In the genomic region with DNA sequence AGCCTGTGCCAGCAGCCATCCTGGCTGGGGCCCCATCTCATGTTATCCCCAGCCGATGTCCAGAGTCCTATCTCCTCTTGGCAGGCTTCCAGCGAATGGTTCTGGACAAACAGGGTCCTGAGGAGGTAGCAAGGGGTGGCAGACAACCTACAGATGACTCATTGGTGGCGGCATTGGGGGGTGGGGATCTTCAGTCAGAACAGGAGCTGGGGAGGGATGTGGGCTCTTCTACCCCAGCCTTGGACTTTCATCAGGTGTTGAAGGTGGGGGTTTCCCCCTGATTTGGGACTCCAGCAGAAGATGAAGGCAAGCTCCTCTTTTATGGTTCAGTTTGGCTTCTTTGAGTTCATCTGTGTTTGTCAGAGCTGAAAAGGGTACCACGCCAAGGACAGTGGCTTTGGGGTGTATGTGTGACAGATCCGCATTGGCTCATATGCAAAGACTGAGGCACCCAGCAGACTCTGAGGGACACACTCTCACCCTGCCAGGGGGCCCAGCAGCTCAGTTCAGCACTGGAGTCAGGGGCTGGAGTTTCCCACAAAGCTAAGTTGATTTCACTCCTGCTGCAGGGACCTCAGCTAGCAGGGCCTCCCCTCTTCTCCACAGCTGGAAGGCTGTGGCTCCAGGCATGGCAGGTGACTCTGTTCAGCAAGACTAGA, we compare ENCODE assay signal across 17 mouse cellular contexts. TPM values are rescaled to one million over a fixed set of nuclear protein-coding genes. Genes with fewer than 3 reads are reported as not detected.
A peak's percentile ranks its signal among the peaks of the same experiment; 100 is the strongest.
DNase-seq lines count a peak whose midpoint lies in the region; ATAC-seq and TF ChIP-seq lines count a peak whose summit lies in the region.
"Had no signal": no experiment of that assay in that cellular context is flagged by ENCODE, and none has a peak within 500 bp of the region (broad histone marks: within the 10 kb centered on the region; RNA-seq: fewer than 3 reads in every experiment).

No protein-coding gene starts in this region.

- no peak for ATAC-seq in kidney, embryonic 15.5 days (replicated peaks; ENCODE audit: low FRiP score)
- ATAC-seq in forebrain, embryonic 13.5 days, result no peak

- H3K4me2 ChIP-seq in kidney, embryonic 15.5 days, result no peak overlapping the region
- no peak overlapping the region for H3K4me2 ChIP-seq in forebrain, embryonic 13.5 days
- H3K4me2 ChIP-seq: forebrain, embryonic 12.5 days; hindbrain, embryonic 14.5 days; neural tube, embryonic 13.5 days had no signal

- peaks cover 11% of the 10 kb centered on the region for H3K27me3 ChIP-seq in kidney, embryonic 15.5 days
- no peaks in the 10 kb centered on the region for H3K27me3 ChIP-seq in kidney, adult 2 months (replicated peaks; ENCODE audit: control insufficient read depth, insufficient read depth, low read length)
- no peaks in the 10 kb centered on the region for H3K27me3 ChIP-seq in spleen, adult 2 months (ENCODE audit: control insufficient read depth, insufficient read depth, low read length)
- H3K27me3 ChIP-seq in forebrain, embryonic 13.5 days, result peaks cover 51% of the 10 kb centered on the region

- no peaks in the 10 kb centered on the region for H3K9me3 ChIP-seq in kidney, embryonic 15.5 days (replicated peaks)
- no peaks in the 10 kb centered on the region for H3K9me3 ChIP-seq in forebrain, embryonic 13.5 days (replicated peaks)
- H3K9me3 ChIP-seq: forebrain, embryonic 12.5 days; neural tube, embryonic 13.5 days had no signal

- H3K36me3 ChIP-seq in kidney, embryonic 15.5 days, result no peaks in the 10 kb centered on the region
- no peaks in the 10 kb centered on the region for H3K36me3 ChIP-seq in kidney, adult 2 months (ENCODE audit: control insufficient read depth, insufficient read depth, low read length)
- H3K36me3 ChIP-seq in spleen, adult 2 months (ENCODE audit: control insufficient read depth, insufficient read depth, low read length), result peaks cover 21% of the 10 kb centered on the region
- no peaks in the 10 kb centered on the region for H3K36me3 ChIP-seq in forebrain, embryonic 13.5 days (ENCODE audit: poor library complexity, severe bottlenecking)
- H3K36me3 ChIP-seq: forebrain, embryonic 12.5 days; G1E; neural tube, embryonic 13.5 days had no signal

- intact Hi-C loops in left cerebral cortex, postnatal 25 days (cut with DNase I), result no loop called here

- H3K4me3 ChIP-seq in kidney, embryonic 15.5 days (replicated peaks), result no peak overlapping the region
- H3K4me3 ChIP-seq in kidney, adult 2 months (ENCODE audit: insufficient read depth, low read depth, low read length), result no peak overlapping the region
- peak overlapping the region; percentile 42; the same call in 1 of the 2 replicates for H3K4me3 ChIP-seq in spleen, adult 2 months (ENCODE audit: extremely low read depth, insufficient read depth, insufficient read length)
- H3K4me3 ChIP-seq in forebrain, embryonic 13.5 days, result no peak overlapping the region
- H3K4me3 ChIP-seq: forebrain, embryonic 12.5 days; neural tube, embryonic 13.5 days had no signal

- H3K27ac ChIP-seq in kidney, embryonic 15.5 days, result peak overlapping the region; percentile 84; the same call in 1 of the 2 replicates
- no peak overlapping the region for H3K27ac ChIP-seq in kidney, adult 2 months (ENCODE audit: insufficient read depth, low read depth, low read length)
- H3K27ac ChIP-seq in spleen, adult 2 months (ENCODE audit: insufficient read depth, low read length), result peak overlapping the region; percentile 96
- no peak overlapping the region for H3K27ac ChIP-seq in forebrain, embryonic 13.5 days
- H3K27ac ChIP-seq: forebrain, embryonic 12.5 days; hindbrain, embryonic 14.5 days; neural tube, embryonic 13.5 days had no signal

- no peak for DNase-seq in kidney, adult 2 months
- DNase-seq in 416B (ENCODE audit: low read depth) (peak; percentile 75), MN1 (ENCODE audit: low spot score) (peak; percentile 74)
- DNase-seq in spleen, adult 2 months (ENCODE audit: low read depth in 1 of 2, low spot score in 2 of 2), result peak in 1 of 2 experiments; percentile 51
- DNase-seq in layer of hippocampus, postnatal 14 days (ENCODE audit: low spot score in 2 of 2), result no peak
- no peak for DNase-seq in left cerebral cortex, postnatal 25 days (ENCODE audit: low spot score in 2 of 2)
- DNase-seq: cerebellum, adult 11 months; right cerebral cortex, postnatal 25 days had no signal

- peaks cover 51% of the 10 kb centered on the region for H3K4me1 ChIP-seq in kidney, embryonic 15.5 days
- no peaks in the 10 kb centered on the region for H3K4me1 ChIP-seq in kidney, adult 2 months (ENCODE audit: control insufficient read depth, insufficient read depth, low read length)
- peaks cover 28% of the 10 kb centered on the region for H3K4me1 ChIP-seq in spleen, adult 2 months (ENCODE audit: control insufficient read depth, insufficient read depth, insufficient read length)
- H3K4me1 ChIP-seq in forebrain, embryonic 13.5 days, result peaks cover 11% of the 10 kb centered on the region; the same call in 1 of the 2 replicates

- no peak for TF ChIP-seq CTCF in kidney, adult 2 months (conservative IDR thresholded peaks at IDR 0.05; ENCODE audit: insufficient read depth, insufficient read length, low read depth, low read length)
- TF ChIP-seq CTCF in spleen, adult 2 months (IDR thresholded peaks at IDR 0.05; ENCODE audit: extremely low read depth, insufficient read depth, insufficient read length, insufficient replicate concordance), result no peak

- no peak overlapping the region for H3K9ac ChIP-seq in kidney, embryonic 15.5 days
- no peak overlapping the region for H3K9ac ChIP-seq in forebrain, embryonic 13.5 days
- H3K9ac ChIP-seq: forebrain, embryonic 12.5 days; hindbrain, embryonic 14.5 days; neural tube, embryonic 13.5 days had no signal

- no peak for TF ChIP-seq POLR2A in kidney, adult 2 months (IDR thresholded peaks at IDR 0.05; ENCODE audit: low read depth, low read length)
- TF ChIP-seq POLR2A in spleen, adult 2 months (IDR thresholded peaks at IDR 0.05; ENCODE audit: low read depth, low read length), result peak; percentile 60

- 69% methylated on average over 5 of the region's 5 CpGs for WGBS in kidney, embryonic 15.5 days
- 63% methylated on average over 5 of the region's 5 CpGs for WGBS in kidney, adult 2 months
- WGBS in spleen, adult 2 months, result 22% methylated on average over 5 of the region's 5 CpGs
- WGBS in forebrain, embryonic 13.5 days, result 77% methylated on average over 5 of the region's 5 CpGs

RNA-seq across cellular contexts. Expression of a gene that starts 1.9 kb away (rescaled TPM):
- polyA plus RNA-seq in kidney, embryonic 15.5 days (2015; fragmentation: Nextera tagmentation; extraction: Ambion mirVana), result 8.8 and 9.0 TPM in 2 replicates
- 1.0 and 5.7 TPM in 2 replicates for polyA plus RNA-seq in kidney, adult 2 months (2012; rRNA removed)
- polyA plus RNA-seq in spleen, adult 2 months (2012; rRNA removed), result 116 and 178 TPM in 2 replicates
- total RNA-seq in layer of hippocampus, postnatal 14 days (2021), result 1 to 10 TPM; 2.0 to 3.9 TPM
- 3.1 and 3.6 TPM in 2 replicates for polyA plus RNA-seq in forebrain, embryonic 13.5 days (2015; fragmentation: Nextera tagmentation; extraction: Ambion mirVana)
- total RNA-seq in left cerebral cortex, postnatal 25 days (2021), result 1 to 10 TPM; 2.3 to 2.8 TPM
- polyA plus RNA-seq: G1E had no signal

RNA-seq across cellular contexts. Expression of a gene that starts 4.4 kb away (rescaled TPM):
- not detected in 2 replicates for polyA plus RNA-seq in kidney, embryonic 15.5 days (2015; fragmentation: Nextera tagmentation; extraction: Ambion mirVana)
- polyA plus RNA-seq in kidney, adult 2 months (2012; rRNA removed), result not detected in 2 replicates
- polyA plus RNA-seq in spleen, adult 2 months (2012; rRNA removed), result 0.08 TPM in 2 replicates
- not detected for total RNA-seq in layer of hippocampus, postnatal 14 days (2021)
- not detected in 2 replicates for polyA plus RNA-seq in forebrain, embryonic 13.5 days (2015; fragmentation: Nextera tagmentation; extraction: Ambion mirVana)
- total RNA-seq in left cerebral cortex, postnatal 25 days (2021), result not detected
- total RNA-seq: adrenal gland, adult 2 months; liver, adult 2 months had no signal
- polyA plus RNA-seq: adrenal gland, adult 2 months; forebrain, embryonic 12.5 days; G1E; hindbrain, embryonic 14.5 days; liver, adult 2 months; neural tube, embryonic 13.5 days had no signal

RNA-seq across cellular contexts. Expression of a gene that starts 28.9 kb away (rescaled TPM):
- polyA plus RNA-seq in kidney, embryonic 15.5 days (2015; fragmentation: Nextera tagmentation; extraction: Ambion mirVana), result 4.4 and 5.1 TPM in 2 replicates
- 64.7 and 68.2 TPM in 2 replicates for polyA plus RNA-seq in kidney, adult 2 months (2012; rRNA removed)
- 1.2 and 1.3 TPM in 2 replicates for polyA plus RNA-seq in spleen, adult 2 months (2012; rRNA removed)
- total RNA-seq in layer of hippocampus, postnatal 14 days (2021), result under 1 TPM; 0.18 to 0.43 TPM
- 0.18 and 0.42 TPM in 2 replicates for polyA plus RNA-seq in forebrain, embryonic 13.5 days (2015; fragmentation: Nextera tagmentation; extraction: Ambion mirVana)
- total RNA-seq in left cerebral cortex, postnatal 25 days (2021), result 1 to 10 TPM in 1 of 2 experiments, under 1 TPM in 1; 0.39 to 1.1 TPM
- total RNA-seq: megakaryocyte, adult 5-6 weeks had no signal
- polyA plus RNA-seq: G1E had no signal

Comparison
In these comparisons a context has a peak if more than half of its experiments do, and no peak if none do; other contexts are left out.
1. H3K27ac ChIP-seq: peak in kidney, embryonic 15.5 days (single experiment) and spleen, adult 2 months (single experiment); none in kidney, adult 2 months (single experiment) and forebrain, embryonic 13.5 days (single experiment).
2. RNA of a gene that starts 28.9 kb away (polyA plus RNA-seq): 64.7 to 68.2 TPM in kidney, adult 2 months; 4.4 to 5.1 TPM in kidney, embryonic 15.5 days, 1.2 to 1.3 TPM in spleen, adult 2 months and 0.18 to 0.42 TPM in forebrain, embryonic 13.5 days; every median in the first group is over 10 times any median in the second.
3. DNase-seq: peak in 416B (single experiment) and MN1 (single experiment); none in kidney, adult 2 months (single experiment), layer of hippocampus, postnatal 14 days (0 of 2) and left cerebral cortex, postnatal 25 days (0 of 2).
4. RNA of a gene that starts 1.9 kb away (polyA plus RNA-seq): 116 to 178 TPM in spleen, adult 2 months; 8.8 to 9.0 TPM in kidney, embryonic 15.5 days, 1.0 to 5.7 TPM in kidney, adult 2 months and 3.1 to 3.6 TPM in forebrain, embryonic 13.5 days; every median in the first group is over 10 times any median in the second.